Mouse (Mus musculus): ENCODE measurements around the gene Slc38a1.
"Not testable (repeated sequence)": the region's sequence is repeated elsewhere in the genome, so short reads cannot be mapped to it uniquely, and the experiment has no call there.

The Slc38a1 gene

GRCm38 (mm10) chr15:96658275-96658602 lies 15.5 kb upstream of the Slc38a1 start:
- DNase-seq (ENCODE audit: low read depth): no peak

- no peak for DNase-seq (ENCODE audit: low read depth)
Measured at GRCm38 (mm10) chr15:96657576-96658274, 15.0 kb upstream of the Slc38a1 start.

GRCm38 (mm10) chr15:96655514-96655913 lies 12.8 kb upstream of the Slc38a1 start:
- DNase-seq (ENCODE audit: low read depth): peak; percentile 81

- DNase-seq (ENCODE audit: low read depth): peak; percentile 94
Measured at GRCm38 (mm10) chr15:96654714-96655113, 12.0 kb upstream of the Slc38a1 start.

GRCm38 (mm10) chr15:96653011-96653410 lies 10.3 kb upstream of the Slc38a1 start:
- DNase-seq (ENCODE audit: low read depth): no peak

GRCm38 (mm10) chr15:96652531-96652930 lies 9.8 kb upstream of the Slc38a1 start:
- DNase-seq (ENCODE audit: low read depth): no peak

- no peak for DNase-seq (ENCODE audit: low read depth)
Measured at GRCm38 (mm10) chr15:96647376-96647775, 4.7 kb upstream of the Slc38a1 start.

GRCm38 (mm10) chr15:96641821-96642435 lies 785 bp downstream of the Slc38a1 start:
- DNase-seq (ENCODE audit: low read depth): peak; percentile 86

- DNase-seq (ENCODE audit: low read depth): peak; percentile 92
Measured at GRCm38 (mm10) chr15:96641111-96641820, 1.4 kb downstream of the Slc38a1 start.

- DNase-seq (ENCODE audit: low read depth): peak; percentile 84
Measured at GRCm38 (mm10) chr15:96640291-96640985, 2.3 kb downstream of the Slc38a1 start.

GRCm38 (mm10) chr15:96639630-96640029 lies 3.1 kb downstream of the Slc38a1 start:
- DNase-seq (ENCODE audit: low read depth): no peak

GRCm38 (mm10) chr15:96638656-96639055 lies 4.1 kb downstream of the Slc38a1 start:
- no peak for DNase-seq (ENCODE audit: low read depth)

GRCm38 (mm10) chr15:96638173-96638572 lies 4.5 kb downstream of the Slc38a1 start:
- DNase-seq (ENCODE audit: low read depth): peak; percentile 95

- DNase-seq (ENCODE audit: low read depth): no peak
Measured at GRCm38 (mm10) chr15:96634670-96635405, 7.9 kb downstream of the Slc38a1 start.

GRCm38 (mm10) chr15:96632201-96632600 lies 10.5 kb downstream of the Slc38a1 start:
- no peak for DNase-seq (ENCODE audit: low read depth)

GRCm38 (mm10) chr15:96631107-96631718 lies 11.5 kb downstream of the Slc38a1 start:
- DNase-seq (ENCODE audit: low read depth): no peak

- no peak for DNase-seq (ENCODE audit: low read depth)
Measured at GRCm38 (mm10) chr15:96628256-96628655, 14.5 kb downstream of the Slc38a1 start.

GRCm38 (mm10) chr15:96626871-96627270 lies 15.8 kb downstream of the Slc38a1 start:
- no peak for DNase-seq (ENCODE audit: low read depth)

- not testable (repeated sequence) for DNase-seq (ENCODE audit: low read depth)
Measured at GRCm38 (mm10) chr15:96625012-96625411, 17.7 kb downstream of the Slc38a1 start.

GRCm38 (mm10) chr15:96622376-96622775 lies 20.3 kb downstream of the Slc38a1 start:
- DNase-seq (ENCODE audit: low read depth): no peak

GRCm38 (mm10) chr15:96621686-96622085 lies 21.0 kb downstream of the Slc38a1 start:
- peak; percentile 68 for DNase-seq (ENCODE audit: low read depth)
